Mouse (Mus musculus): ENCODE results near the gene Trpm1. TPM values are rescaled to one million over a fixed set of nuclear protein-coding genes. Genes with fewer than 3 reads are reported as not detected.

Trpm1 gene
- polyA plus RNA-seq, 2 experiments: 0.52 to 0.85 TPM

DNA sequence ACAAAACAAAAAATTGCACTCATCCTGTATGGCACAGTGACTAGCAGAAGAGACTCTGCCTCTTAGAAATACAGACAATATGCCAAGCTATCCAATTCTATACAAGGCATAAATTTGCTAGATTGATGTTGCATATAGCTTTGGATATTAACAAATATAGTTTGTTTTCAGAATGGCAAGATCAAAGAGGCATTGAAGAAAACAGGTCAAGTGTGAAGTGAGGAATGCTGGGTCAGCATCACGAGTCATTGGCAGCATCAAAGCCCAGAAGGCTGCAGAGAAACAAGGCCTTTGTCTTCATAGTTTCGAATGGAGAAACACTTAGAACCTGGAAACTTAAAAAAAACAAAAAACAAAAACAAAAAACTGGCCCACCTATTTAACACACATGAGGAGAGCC lies 78.4 kb downstream of the Trpm1 start:
- Histone ChIP-seq H3K9ac (ENCODE audit: low read depth, low read length, severe bottlenecking) (no peak overlapping the region), H3K9me3 (ENCODE audit: control insufficient read depth, low read length) (no peaks in the 10 kb centered on the region), H3K27me3 (ENCODE audit: control insufficient read depth, insufficient read depth, low read length) (no peaks in the 10 kb centered on the region), H3K4me3 (replicated peaks; ENCODE audit: low read length) (no peak overlapping the region), H3K36me3 (ENCODE audit: control insufficient read depth, insufficient read depth, low read length) (no peaks in the 10 kb centered on the region), H3K27ac (replicated peaks; ENCODE audit: low read depth, low read length) (no peak overlapping the region), H3K4me1 (ENCODE audit: control insufficient read depth, insufficient read depth, low read length) (no peaks in the 10 kb centered on the region), H3K4me2 (replicated peaks; ENCODE audit: low read depth, low read length, severe bottlenecking) (no peak overlapping the region)
- TF ChIP-seq POLR2A (IDR thresholded peaks at IDR 0.05; ENCODE audit: borderline replicate concordance, extremely low read depth, insufficient read depth, insufficient read length): no peak
- no peak for ATAC-seq (ENCODE audit: low FRiP score, low read depth)
- 77% methylated on average over 2 of the region's 2 CpGs for WGBS
- DNase-seq (ENCODE audit: low spot score): no peak

DNA sequence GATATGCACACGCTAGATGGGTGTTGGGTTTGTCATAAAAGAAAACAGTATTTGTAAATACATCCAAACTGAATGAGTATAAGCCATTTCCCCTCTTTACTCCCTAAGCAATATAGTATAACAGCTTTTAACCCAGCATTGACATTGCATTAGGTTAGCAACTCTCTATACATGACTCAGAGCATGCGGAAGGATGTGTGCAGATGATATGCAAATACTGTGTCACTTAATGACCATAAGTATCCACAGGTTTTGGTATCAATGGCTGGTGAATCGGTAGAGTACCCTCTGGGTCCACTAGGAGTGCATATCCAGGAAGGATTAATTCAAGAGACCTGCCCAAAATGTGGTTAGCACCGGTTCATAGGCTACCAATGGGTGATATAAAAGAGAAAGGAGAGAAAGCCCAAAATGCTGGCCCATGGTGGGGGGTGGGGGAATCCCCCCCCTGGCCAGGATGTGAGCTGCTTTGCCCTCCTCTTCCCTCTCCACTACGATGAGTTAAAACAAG lies 80.7 kb downstream of the Trpm1 start:
- Histone ChIP-seq H3K4me1 (ENCODE audit: control insufficient read depth, insufficient read depth, low read length) (no peaks in the 10 kb centered on the region), H3K9me3 (ENCODE audit: control insufficient read depth, low read length) (no peaks in the 10 kb centered on the region), H3K9ac (ENCODE audit: low read depth, low read length, severe bottlenecking) (no peak overlapping the region), H3K27me3 (ENCODE audit: control insufficient read depth, insufficient read depth, low read length) (no peaks in the 10 kb centered on the region), H3K4me3 (replicated peaks; ENCODE audit: low read length) (no peak overlapping the region), H3K36me3 (ENCODE audit: control insufficient read depth, insufficient read depth, low read length) (no peaks in the 10 kb centered on the region), H3K4me2 (replicated peaks; ENCODE audit: low read depth, low read length, severe bottlenecking) (no peak overlapping the region), H3K27ac (replicated peaks; ENCODE audit: low read depth, low read length) (no peak overlapping the region)
- ATAC-seq (ENCODE audit: low FRiP score, low read depth) (no peak), DNase-seq (ENCODE audit: low spot score) (no peak)
- WGBS: 80% methylated on average over 5 of the region's 5 CpGs
- no peak for TF ChIP-seq POLR2A (IDR thresholded peaks at IDR 0.05; ENCODE audit: borderline replicate concordance, extremely low read depth, insufficient read depth, insufficient read length)

DNA sequence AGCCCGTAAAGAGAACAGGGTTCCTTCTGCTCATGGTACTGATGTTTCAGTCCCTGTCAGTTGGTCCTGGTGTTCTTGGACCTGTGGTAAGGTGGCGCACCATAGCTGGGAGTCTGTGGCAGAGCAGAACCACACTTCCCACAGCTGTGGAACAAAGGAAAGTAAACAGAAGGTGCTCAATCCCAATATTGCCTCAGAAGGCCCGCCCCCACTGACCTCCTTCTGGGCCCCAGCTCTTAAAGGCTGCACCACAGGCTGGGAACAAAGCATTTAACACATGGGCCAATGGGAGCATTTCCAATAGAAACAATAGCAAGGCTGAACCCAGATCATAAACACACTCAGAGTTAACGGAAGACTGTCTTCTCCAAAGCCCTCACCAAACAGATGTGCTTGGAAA lies 82.9 kb downstream of the Trpm1 start:
- Histone ChIP-seq H3K4me3 (replicated peaks; ENCODE audit: low read length) (no peak overlapping the region), H3K4me2 (replicated peaks; ENCODE audit: low read depth, low read length, severe bottlenecking) (no peak overlapping the region), H3K9ac (ENCODE audit: low read depth, low read length, severe bottlenecking) (no peak overlapping the region), H3K4me1 (ENCODE audit: control insufficient read depth, insufficient read depth, low read length) (no peaks in the 10 kb centered on the region), H3K9me3 (ENCODE audit: control insufficient read depth, low read length) (no peaks in the 10 kb centered on the region), H3K36me3 (ENCODE audit: control insufficient read depth, insufficient read depth, low read length) (no peaks in the 10 kb centered on the region), H3K27me3 (ENCODE audit: control insufficient read depth, insufficient read depth, low read length) (no peaks in the 10 kb centered on the region), H3K27ac (replicated peaks; ENCODE audit: low read depth, low read length) (no peak overlapping the region)
- DNase-seq (ENCODE audit: low spot score) (no peak), ATAC-seq (ENCODE audit: low FRiP score, low read depth) (0 out of 2 replicates have a peak, but pooled peaks have one; percentile 30)
- TF ChIP-seq POLR2A (IDR thresholded peaks at IDR 0.05; ENCODE audit: borderline replicate concordance, extremely low read depth, insufficient read depth, insufficient read length): no peak
- WGBS: 78% methylated on average over 4 of the region's 4 CpGs

DNA sequence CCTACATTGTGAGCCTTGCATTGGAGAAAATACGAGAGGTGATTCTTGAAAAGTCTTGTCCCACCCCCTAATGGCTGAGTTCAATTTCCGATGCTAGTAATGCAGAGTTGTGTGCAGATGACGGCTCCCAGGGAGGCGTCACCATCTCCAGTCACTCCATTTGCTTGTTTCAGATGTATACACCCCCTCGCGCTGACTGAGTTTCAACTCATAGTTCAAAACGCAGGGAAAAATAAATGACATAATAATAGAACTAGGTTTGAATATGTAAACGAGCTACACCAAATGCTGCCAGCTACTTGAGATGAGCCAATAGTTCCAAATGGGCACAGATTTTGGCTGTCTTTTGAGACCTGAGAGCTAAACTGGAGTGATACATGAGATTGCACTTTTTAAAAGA lies 84.1 kb downstream of the Trpm1 start:
- no peak overlapping the region for H3K4me2 ChIP-seq (replicated peaks; ENCODE audit: low read depth, low read length, severe bottlenecking)
- H3K27ac ChIP-seq (replicated peaks; ENCODE audit: low read depth, low read length): no peak overlapping the region
- no peak for TF ChIP-seq POLR2A (IDR thresholded peaks at IDR 0.05; ENCODE audit: borderline replicate concordance, extremely low read depth, insufficient read depth, insufficient read length)
- no peak overlapping the region for H3K4me3 ChIP-seq (replicated peaks; ENCODE audit: low read length)
- no peaks in the 10 kb centered on the region for H3K27me3 ChIP-seq (ENCODE audit: control insufficient read depth, insufficient read depth, low read length)
- no peaks in the 10 kb centered on the region for H3K36me3 ChIP-seq (ENCODE audit: control insufficient read depth, insufficient read depth, low read length)
- H3K9ac ChIP-seq (ENCODE audit: low read depth, low read length, severe bottlenecking): no peak overlapping the region
- no peak for ATAC-seq (ENCODE audit: low FRiP score, low read depth)
- no peaks in the 10 kb centered on the region for H3K9me3 ChIP-seq (ENCODE audit: control insufficient read depth, low read length)
- WGBS: 91% methylated on average over 8 of the region's 8 CpGs
- 0 out of 2 replicates have a peak, but pooled peaks cover 4% of the 10 kb centered on the region for H3K4me1 ChIP-seq (ENCODE audit: control insufficient read depth, insufficient read depth, low read length)
- DNase-seq (ENCODE audit: low spot score): no peak

DNA sequence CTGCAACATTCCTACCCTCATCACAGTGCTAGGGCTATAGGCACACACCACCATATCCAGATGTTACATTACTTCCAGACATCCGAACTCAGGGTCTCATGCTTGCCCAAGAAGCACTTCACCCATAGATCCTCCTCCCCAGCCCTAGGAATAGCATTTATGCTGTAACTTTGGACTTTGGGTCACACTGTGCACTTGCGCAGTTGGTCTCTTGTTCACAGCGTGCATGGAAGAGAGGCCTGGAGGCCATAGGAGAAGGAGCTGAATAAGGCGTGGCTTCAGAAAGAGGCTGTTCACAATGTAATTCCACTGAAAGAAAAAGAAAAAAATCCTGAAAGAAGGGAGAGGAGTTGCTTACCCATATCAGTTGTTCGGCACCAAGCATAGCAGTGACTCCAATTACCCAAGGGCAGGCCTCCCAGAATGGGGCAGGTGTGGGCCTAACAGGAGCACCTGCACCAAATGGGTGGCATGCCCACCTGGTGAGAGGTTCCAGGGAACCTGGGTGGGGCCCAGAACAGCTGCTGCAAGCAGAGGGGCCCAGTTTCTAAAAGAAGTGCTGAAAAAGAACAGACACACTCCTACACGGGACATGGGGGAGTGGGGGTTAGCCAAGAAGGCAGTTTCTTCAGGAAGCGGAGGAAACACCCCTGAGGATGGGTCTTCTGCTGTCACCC lies 84.9 kb downstream of the Trpm1 start:
- no peak for ATAC-seq (ENCODE audit: low FRiP score, low read depth)
- no peaks in the 10 kb centered on the region for H3K27me3 ChIP-seq (ENCODE audit: control insufficient read depth, insufficient read depth, low read length)
- no peak for TF ChIP-seq POLR2A (IDR thresholded peaks at IDR 0.05; ENCODE audit: borderline replicate concordance, extremely low read depth, insufficient read depth, insufficient read length)
- H3K9me3 ChIP-seq (ENCODE audit: control insufficient read depth, low read length): no peaks in the 10 kb centered on the region
- no peak overlapping the region for H3K9ac ChIP-seq (ENCODE audit: low read depth, low read length, severe bottlenecking)
- no peak overlapping the region for H3K27ac ChIP-seq (replicated peaks; ENCODE audit: low read depth, low read length)
- H3K4me3 ChIP-seq (replicated peaks; ENCODE audit: low read length): no peak overlapping the region
- 79% methylated on average over 7 of the region's 7 CpGs for WGBS
- no peak for DNase-seq (ENCODE audit: low spot score)
- H3K36me3 ChIP-seq (ENCODE audit: control insufficient read depth, insufficient read depth, low read length): no peaks in the 10 kb centered on the region
- H3K4me2 ChIP-seq (replicated peaks; ENCODE audit: low read depth, low read length, severe bottlenecking): no peak overlapping the region
- 0 out of 2 replicates have a peak, but pooled peaks cover 4% of the 10 kb centered on the region for H3K4me1 ChIP-seq (ENCODE audit: control insufficient read depth, insufficient read depth, low read length)

All from limb, embryonic 14.5 days (tissue).